Mouse (Mus musculus): ENCODE data around the gene Fam149a.

- TF ChIP-seq CTCF (IDR thresholded peaks at IDR 0.05; ENCODE audit: low read depth) (no peak), EP300 (IDR thresholded peaks at IDR 0.05; ENCODE audit: low read depth) (no peak)
Measured at GRCm38 (mm10) chr8:45363220-45363619, 18.9 kb downstream of the Fam149a start.
